Mouse (Mus musculus) ES-CJ7 (cell line): ENCODE data around the gene Fasl.

Experiments
- DNase-seq: peaks from one replicate; pipeline ENCODE4 v3.0.0; 2011; ENCODE audit warnings: low read depth, low spot score

Gene Fasl

GRCm38 (mm10) chr1:161761556-161761955 lies 26.7 kb downstream of the Fasl start:
- DNase-seq, result no peak

- DNase-seq, result no peak
These were observed 31.7 kb downstream of the Fasl start for GRCm38 (mm10) chr1:161756547-161756946.

GRCm38 (mm10) chr1:161751311-161751710 lies 37.0 kb downstream of the Fasl start:
- no peak for DNase-seq

GRCm38 (mm10) chr1:161750471-161751041 lies 37.7 kb downstream of the Fasl start:
- DNase-seq, result no peak

- DNase-seq, result no peak
These were observed 39.6 kb downstream of the Fasl start for GRCm38 (mm10) chr1:161748685-161749084.

- peak; percentile 87 for DNase-seq
These were observed 40.2 kb downstream of the Fasl start for GRCm38 (mm10) chr1:161748138-161748537.

- no peak for DNase-seq
These were observed 41.6 kb downstream of the Fasl start for GRCm38 (mm10) chr1:161746542-161747302.

- no peak for DNase-seq
These were observed 43.4 kb downstream of the Fasl start for GRCm38 (mm10) chr1:161744855-161745254.

GRCm38 (mm10) chr1:161744209-161744608 lies 44.1 kb downstream of the Fasl start:
- DNase-seq, result no peak

- DNase-seq, result no peak
These were observed 45.6 kb downstream of the Fasl start for GRCm38 (mm10) chr1:161742481-161743267.

GRCm38 (mm10) chr1:161736848-161737247 lies 51.4 kb downstream of the Fasl start:
- no peak for DNase-seq

- DNase-seq, result no peak
These were observed 52.0 kb downstream of the Fasl start for GRCm38 (mm10) chr1:161736255-161736654.

GRCm38 (mm10) chr1:161735465-161736046 lies 52.7 kb downstream of the Fasl start:
- peak; percentile 56 for DNase-seq

- DNase-seq, result no peak
These were observed 53.5 kb downstream of the Fasl start for GRCm38 (mm10) chr1:161734741-161735211.

- DNase-seq, result no peak
These were observed 54.0 kb downstream of the Fasl start for GRCm38 (mm10) chr1:161734314-161734713.
